Mouse (Mus musculus): ENCODE data around the gene Llgl1. TPM values are rescaled to one million over a fixed set of nuclear protein-coding genes. Genes with fewer than 3 reads are reported as not detected.

Llgl1 gene
- polyA plus RNA-seq, 1 experiment from 2014 or later, result 51.7 TPM

GRCm38 (mm10) chr11:60729217-60729641, 29.7 kb downstream of the Llgl1 start:
- Histone ChIP-seq H3K9me3 (no peaks in the 10 kb centered on the region), H3K27me3 (no peaks in the 10 kb centered on the region), H3K27ac (replicated peaks) (no peak overlapping the region), H3K4me2 (peak overlapping the region; percentile 77), H3K4me3 (peak overlapping the region; percentile 69), H3K9ac (peak overlapping the region; percentile 61), H3K4me1 (replicated peaks) (peaks cover 36% of the 10 kb centered on the region), H3K36me3 (peaks cover 27% of the 10 kb centered on the region)
- ATAC-seq (ENCODE audit: low FRiP score, low read depth), result no peak
- 74% methylated on average over 6 of the region's 6 CpGs for WGBS

GRCm38 (mm10) chr11:60730169-60730568, 30.6 kb downstream of the Llgl1 start:
- no peak overlapping the region for H3K4me2 ChIP-seq
- 92% methylated on average over 9 of the region's 9 CpGs for WGBS
- no peaks in the 10 kb centered on the region for H3K9me3 ChIP-seq
- H3K9ac ChIP-seq, result no peak overlapping the region
- no peak for ATAC-seq (ENCODE audit: low FRiP score, low read depth)
- H3K4me3 ChIP-seq, result no peak overlapping the region
- H3K27ac ChIP-seq (replicated peaks), result no peak overlapping the region
- peaks cover 33% of the 10 kb centered on the region for H3K4me1 ChIP-seq (replicated peaks)
- peaks cover 21% of the 10 kb centered on the region for H3K36me3 ChIP-seq
- no peaks in the 10 kb centered on the region for H3K27me3 ChIP-seq

- H3K36me3 ChIP-seq, result peaks cover 25% of the 10 kb centered on the region
- no peaks in the 10 kb centered on the region for H3K9me3 ChIP-seq
- WGBS, result 92% methylated on average over 14 of the region's 14 CpGs
- no peak overlapping the region for H3K4me2 ChIP-seq
- no peak for ATAC-seq (ENCODE audit: low FRiP score, low read depth)
- no peak overlapping the region for H3K4me3 ChIP-seq
- H3K27me3 ChIP-seq, result no peaks in the 10 kb centered on the region
- peaks cover 23% of the 10 kb centered on the region for H3K4me1 ChIP-seq (replicated peaks)
- no peak overlapping the region for H3K27ac ChIP-seq (replicated peaks)
- H3K9ac ChIP-seq, result no peak overlapping the region
Observed at GRCm38 (mm10) chr11:60731251-60731650, 31.7 kb downstream of the Llgl1 start.

- Histone ChIP-seq H3K27ac (replicated peaks) (no peak overlapping the region), H3K9me3 (no peaks in the 10 kb centered on the region), H3K27me3 (no peaks in the 10 kb centered on the region), H3K36me3 (peaks cover 26% of the 10 kb centered on the region), H3K4me3 (no peak overlapping the region), H3K4me2 (no peak overlapping the region), H3K4me1 (replicated peaks) (peaks cover 5% of the 10 kb centered on the region), H3K9ac (no peak overlapping the region)
- 76% methylated on average over 2 of the region's 2 CpGs for WGBS
- no peak for ATAC-seq (ENCODE audit: low FRiP score, low read depth)
Observed at GRCm38 (mm10) chr11:60734206-60734605, 34.7 kb downstream of the Llgl1 start.

- WGBS, result 76% methylated on average over 5 of the region's 5 CpGs
- peaks cover 29% of the 10 kb centered on the region for H3K36me3 ChIP-seq
- H3K4me2 ChIP-seq, result no peak overlapping the region
- no peak overlapping the region for H3K4me3 ChIP-seq
- H3K27me3 ChIP-seq, result no peaks in the 10 kb centered on the region
- no peaks in the 10 kb centered on the region; the same call in 1 of the 2 replicates for H3K4me1 ChIP-seq (replicated peaks)
- ATAC-seq (ENCODE audit: low FRiP score, low read depth), result no peak
- no peak overlapping the region for H3K9ac ChIP-seq
- no peaks in the 10 kb centered on the region for H3K9me3 ChIP-seq
- H3K27ac ChIP-seq (replicated peaks), result no peak overlapping the region
Observed at GRCm38 (mm10) chr11:60735191-60735590, 35.7 kb downstream of the Llgl1 start.

DNA sequence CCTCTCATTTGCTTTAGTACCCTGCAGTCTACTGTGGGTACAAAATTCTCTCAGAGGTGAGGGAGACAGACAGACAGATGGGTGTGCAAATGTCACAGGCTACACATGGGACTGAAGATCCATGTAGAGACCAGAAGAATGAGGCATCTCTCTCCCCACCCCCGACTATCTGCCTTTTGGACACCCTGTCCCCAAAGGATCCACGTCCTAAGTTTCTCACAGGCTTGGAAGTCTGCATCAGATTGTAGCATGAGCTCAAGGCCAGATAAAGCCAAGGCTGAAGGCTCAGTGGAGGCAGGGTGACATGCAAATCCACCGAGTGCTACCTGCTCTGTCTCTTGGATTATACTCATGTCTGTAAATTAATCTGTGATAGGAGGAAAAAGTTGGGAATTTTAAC, 37.0 kb downstream of the Llgl1 start:
- Histone ChIP-seq H3K27me3 (no peaks in the 10 kb centered on the region), H3K4me1 (replicated peaks) (no peaks in the 10 kb centered on the region; the same call in 1 of the 2 replicates), H3K9ac (no peak overlapping the region), H3K4me3 (no peak overlapping the region), H3K4me2 (no peak overlapping the region), H3K27ac (replicated peaks) (no peak overlapping the region), H3K9me3 (no peaks in the 10 kb centered on the region), H3K36me3 (peaks cover 30% of the 10 kb centered on the region)
- WGBS, result 90% methylated on average over 3 of the region's 3 CpGs
- no peak for ATAC-seq (ENCODE audit: low FRiP score, low read depth)

DNA sequence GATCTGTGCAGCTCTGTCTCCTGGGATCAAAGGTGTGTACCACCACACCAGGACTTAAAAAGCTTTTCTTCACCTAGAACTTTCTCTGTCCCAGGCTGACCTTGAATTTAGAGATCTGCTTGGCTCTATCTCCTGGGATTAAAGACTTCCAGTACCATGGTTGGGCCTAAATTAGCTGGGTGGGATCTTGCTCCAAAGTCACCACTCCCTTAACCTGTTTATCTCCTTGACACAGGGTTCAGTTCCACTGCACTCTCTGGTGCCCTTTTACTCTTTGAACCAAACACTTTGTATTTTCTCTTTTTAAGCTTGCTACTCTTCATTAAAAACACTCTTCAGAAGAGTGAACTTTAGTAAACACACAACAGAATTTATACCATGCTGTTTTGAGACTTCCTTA, 37.9 kb downstream of the Llgl1 start:
- no peak overlapping the region for H3K4me2 ChIP-seq
- ATAC-seq (ENCODE audit: low FRiP score, low read depth), result no peak
- no peak overlapping the region for H3K27ac ChIP-seq (replicated peaks)
- no peak overlapping the region for H3K4me3 ChIP-seq
- peaks cover 32% of the 10 kb centered on the region for H3K36me3 ChIP-seq
- H3K27me3 ChIP-seq, result no peaks in the 10 kb centered on the region
- no peaks in the 10 kb centered on the region for H3K4me1 ChIP-seq (replicated peaks)
- no peaks in the 10 kb centered on the region for H3K9me3 ChIP-seq
- no peak overlapping the region for H3K9ac ChIP-seq

DNA sequence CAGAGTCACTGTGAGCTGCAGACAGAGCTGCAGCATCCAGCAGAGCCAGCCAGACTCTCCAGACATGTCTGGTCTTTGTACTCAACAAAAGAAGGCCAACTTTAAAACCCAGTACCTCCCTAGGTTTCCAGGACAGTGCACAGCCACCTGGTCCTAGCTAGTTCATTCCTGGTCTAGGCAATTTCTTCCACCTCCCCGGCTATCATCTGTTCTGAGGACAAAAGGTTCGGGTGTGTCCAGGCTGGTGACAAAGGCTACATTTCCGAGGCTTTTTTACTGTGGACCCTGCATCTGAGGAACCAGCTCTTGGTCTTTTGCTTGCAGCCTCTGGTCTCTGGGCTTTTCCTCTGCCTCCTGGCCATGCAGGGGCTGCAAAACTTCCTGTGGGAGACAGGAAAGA, 40.8 kb downstream of the Llgl1 start:
- no peak overlapping the region for H3K27ac ChIP-seq (replicated peaks)
- no peaks in the 10 kb centered on the region for H3K4me1 ChIP-seq (replicated peaks)
- no peak for ATAC-seq (ENCODE audit: low FRiP score, low read depth)
- 85% methylated on average over 3 of the region's 3 CpGs for WGBS
- peaks cover 42% of the 10 kb centered on the region for H3K36me3 ChIP-seq
- H3K27me3 ChIP-seq, result no peaks in the 10 kb centered on the region
- H3K9me3 ChIP-seq, result no peaks in the 10 kb centered on the region
- H3K9ac ChIP-seq, result no peak overlapping the region
- no peak overlapping the region for H3K4me2 ChIP-seq
- no peak overlapping the region for H3K4me3 ChIP-seq

DNA sequence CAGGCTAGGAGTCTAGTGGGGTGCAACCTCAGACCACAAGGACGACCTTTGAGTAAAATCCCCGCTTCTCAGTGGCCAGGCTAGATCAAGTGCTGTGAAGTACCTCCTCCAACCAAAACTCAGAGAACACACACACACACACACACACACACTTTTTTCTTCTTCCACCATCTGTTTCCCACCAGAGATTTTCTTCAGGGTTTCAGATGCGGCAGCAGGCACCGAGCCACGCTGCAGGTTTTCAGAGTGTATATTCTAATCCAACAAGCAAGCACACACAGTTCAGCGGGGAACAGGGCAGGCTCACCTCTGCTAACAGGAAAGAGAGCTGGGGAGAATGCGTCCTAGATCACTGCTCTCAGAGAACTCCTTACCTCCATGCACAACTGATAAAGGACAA, 56.0 kb downstream of the Llgl1 start:
- H3K27me3 ChIP-seq, result no peaks in the 10 kb centered on the region
- H3K27ac ChIP-seq (replicated peaks), result no peak overlapping the region
- no peak overlapping the region for H3K4me3 ChIP-seq
- WGBS, result 98% methylated on average over 7 of the region's 7 CpGs
- peaks cover 58% of the 10 kb centered on the region for H3K36me3 ChIP-seq
- H3K4me1 ChIP-seq (replicated peaks), result no peaks in the 10 kb centered on the region
- no peaks in the 10 kb centered on the region for H3K9me3 ChIP-seq
- no peak overlapping the region for H3K4me2 ChIP-seq
- H3K9ac ChIP-seq, result no peak overlapping the region
- ATAC-seq (ENCODE audit: low FRiP score, low read depth), result no peak

GRCm38 (mm10) chr11:60761681-60762080, 62.2 kb downstream of the Llgl1 start:
- H3K4me2 ChIP-seq, result no peak overlapping the region
- WGBS, result 98% methylated on average over 3 of the region's 3 CpGs
- H3K27me3 ChIP-seq, result no peaks in the 10 kb centered on the region
- ATAC-seq (ENCODE audit: low FRiP score, low read depth), result no peak
- no peaks in the 10 kb centered on the region for H3K4me1 ChIP-seq (replicated peaks)
- H3K9me3 ChIP-seq, result no peaks in the 10 kb centered on the region
- H3K36me3 ChIP-seq, result peaks cover 32% of the 10 kb centered on the region
- no peak overlapping the region for H3K27ac ChIP-seq (replicated peaks)
- no peak overlapping the region for H3K4me3 ChIP-seq
- no peak overlapping the region for H3K9ac ChIP-seq

Small RNAs within 50 kb of the gene (microRNA-seq; reads per million reads assigned to microRNA genes)
- gene Mir5100, result 0.65 reads per million

Other genes with a start within 250 kb of the Llgl1 start
- 95.5 and 99.9 TPM in 2 replicates for gene Drg2, start 245.1 kb upstream of the Llgl1 start, polyA plus RNA-seq (2015; fragmentation: Nextera tagmentation; extraction: Ambion mirVana)
- gene Myo15, start 230.4 kb upstream of the Llgl1 start, polyA plus RNA-seq (2015; fragmentation: Nextera tagmentation; extraction: Ambion mirVana), result 0.19 and 0.22 TPM in 2 replicates
- gene Alkbh5, start 163.3 kb upstream of the Llgl1 start, polyA plus RNA-seq (2015; fragmentation: Nextera tagmentation; extraction: Ambion mirVana), result 22.1 and 23.4 TPM in 2 replicates
- 72.7 and 77.5 TPM in 2 replicates for gene Flii, start 27.5 kb downstream of the Llgl1 start, polyA plus RNA-seq (2015; fragmentation: Nextera tagmentation; extraction: Ambion mirVana)
- gene Mief2, start 28.7 kb downstream of the Llgl1 start, polyA plus RNA-seq (2015; fragmentation: Nextera tagmentation; extraction: Ambion mirVana), result 24.7 and 27.0 TPM in 2 replicates
- 7.9 and 8.9 TPM in 2 replicates for gene Top3a, start 77.6 kb downstream of the Llgl1 start, polyA plus RNA-seq (2015; fragmentation: Nextera tagmentation; extraction: Ambion mirVana)
- gene Smcr8, start 77.8 kb downstream of the Llgl1 start, polyA plus RNA-seq (2015; fragmentation: Nextera tagmentation; extraction: Ambion mirVana), result 5.7 and 6.7 TPM in 2 replicates
- gene Shmt1, start 112.0 kb downstream of the Llgl1 start, polyA plus RNA-seq (2015; fragmentation: Nextera tagmentation; extraction: Ambion mirVana), result 10.0 TPM in 2 replicates
- 35.0 and 36.5 TPM in 2 replicates for gene Dhrs7b, start 130.9 kb downstream of the Llgl1 start, polyA plus RNA-seq (2015; fragmentation: Nextera tagmentation; extraction: Ambion mirVana)
- gene Tmem11, start 179.5 kb downstream of the Llgl1 start, polyA plus RNA-seq (2015; fragmentation: Nextera tagmentation; extraction: Ambion mirVana), result 58.6 and 58.8 TPM in 2 replicates
- gene Natd1, start 215.0 kb downstream of the Llgl1 start, polyA plus RNA-seq (2015; fragmentation: Nextera tagmentation; extraction: Ambion mirVana), result 30.8 and 32.9 TPM in 2 replicates
- gene Map2k3, start 232.3 kb downstream of the Llgl1 start, polyA plus RNA-seq (2015; fragmentation: Nextera tagmentation; extraction: Ambion mirVana), result 31.5 and 31.8 TPM in 2 replicates

Measured in hindbrain, embryonic 15.5 days (tissue).